Mouse (Mus musculus): ENCODE results near the gene Kcnh8. TPM values are rescaled to one million over a fixed set of nuclear protein-coding genes. Genes with fewer than 3 reads are reported as not detected.

Gene Kcnh8
- total and polyA plus RNA-seq, 3 experiments, result not detected

GRCm38 (mm10) chr17:52788151-52788550, 185.6 kb downstream of the Kcnh8 start:
- Histone ChIP-seq H3K9me3 (replicated peaks) (peaks cover 5% of the 10 kb centered on the region; the same call in 1 of the 2 replicates), H3K36me3 (replicated peaks) (no peaks in the 10 kb centered on the region), H3K4me3 (ENCODE audit: low read depth, low read length) (no peak overlapping the region), H3K4me1 (ENCODE audit: insufficient read depth, low read depth, low read length) (no peaks in the 10 kb centered on the region), H3K27me3 (ENCODE audit: insufficient read depth, low read length) (no peaks in the 10 kb centered on the region)
- ATAC-seq (ENCODE audit: extremely low read depth, insufficient number of reproducible peaks, low FRiP score, poor library complexity, severe bottlenecking), result no peak
- DNase-seq (ENCODE audit: low spot score), result no peak
- no peak for TF ChIP-seq CTCF (IDR thresholded peaks at IDR 0.05; ENCODE audit: low read depth, low read length)
- TF ChIP-seq TAL1 (conservative IDR thresholded peaks at IDR 0.05; ENCODE audit: low read depth, low read length), result no peak
- no peak for TF ChIP-seq GATA2 (IDR thresholded peaks at IDR 0.05; ENCODE audit: borderline replicate concordance, low read depth, low read length)
- no peak for TF ChIP-seq GATA1 (IDR thresholded peaks at IDR 0.05; ENCODE audit: borderline replicate concordance, low read length)
- no peak for TF ChIP-seq POLR2AphosphoS5 (IDR thresholded peaks at IDR 0.05; ENCODE audit: insufficient replicate concordance, low read depth, low read length)

- Histone ChIP-seq H3K27me3 (ENCODE audit: insufficient read depth, low read length) (no peaks in the 10 kb centered on the region), H3K36me3 (replicated peaks) (no peaks in the 10 kb centered on the region), H3K4me1 (ENCODE audit: insufficient read depth, low read depth, low read length) (no peaks in the 10 kb centered on the region), H3K9me3 (replicated peaks) (peaks cover 5% of the 10 kb centered on the region), H3K4me3 (ENCODE audit: low read depth, low read length) (no peak overlapping the region)
- DNase-seq (ENCODE audit: low spot score), result no peak
- ATAC-seq (ENCODE audit: extremely low read depth, insufficient number of reproducible peaks, low FRiP score, poor library complexity, severe bottlenecking), result no peak
- TF ChIP-seq GATA1 (IDR thresholded peaks at IDR 0.05; ENCODE audit: borderline replicate concordance, low read length), result no peak
- no peak for TF ChIP-seq POLR2AphosphoS5 (IDR thresholded peaks at IDR 0.05; ENCODE audit: insufficient replicate concordance, low read depth, low read length)
- no peak for TF ChIP-seq TAL1 (conservative IDR thresholded peaks at IDR 0.05; ENCODE audit: low read depth, low read length)
- no peak for TF ChIP-seq GATA2 (IDR thresholded peaks at IDR 0.05; ENCODE audit: borderline replicate concordance, low read depth, low read length)
- TF ChIP-seq CTCF (IDR thresholded peaks at IDR 0.05; ENCODE audit: low read depth, low read length), result no peak
Observed at GRCm38 (mm10) chr17:52804463-52804862, 202.0 kb downstream of the Kcnh8 start.

GRCm38 (mm10) chr17:52810773-52811172, 208.3 kb downstream of the Kcnh8 start:
- no peak for DNase-seq (ENCODE audit: low spot score)
- Histone ChIP-seq H3K27me3 (ENCODE audit: insufficient read depth, low read length) (no peaks in the 10 kb centered on the region), H3K4me1 (ENCODE audit: insufficient read depth, low read depth, low read length) (no peaks in the 10 kb centered on the region), H3K9me3 (replicated peaks) (peaks cover 7% of the 10 kb centered on the region), H3K4me3 (ENCODE audit: low read depth, low read length) (no peak overlapping the region), H3K36me3 (replicated peaks) (no peaks in the 10 kb centered on the region)
- TF ChIP-seq CTCF (IDR thresholded peaks at IDR 0.05; ENCODE audit: low read depth, low read length), result no peak
- no peak for TF ChIP-seq GATA2 (IDR thresholded peaks at IDR 0.05; ENCODE audit: borderline replicate concordance, low read depth, low read length)
- no peak for TF ChIP-seq TAL1 (conservative IDR thresholded peaks at IDR 0.05; ENCODE audit: low read depth, low read length)
- no peak for TF ChIP-seq GATA1 (IDR thresholded peaks at IDR 0.05; ENCODE audit: borderline replicate concordance, low read length)
- TF ChIP-seq POLR2AphosphoS5 (IDR thresholded peaks at IDR 0.05; ENCODE audit: insufficient replicate concordance, low read depth, low read length), result no peak
- no peak for ATAC-seq (ENCODE audit: extremely low read depth, insufficient number of reproducible peaks, low FRiP score, poor library complexity, severe bottlenecking)

- no peaks in the 10 kb centered on the region for H3K27me3 ChIP-seq (ENCODE audit: insufficient read depth, low read length)
- TF ChIP-seq GATA1 (IDR thresholded peaks at IDR 0.05; ENCODE audit: borderline replicate concordance, low read length) (no peak), CTCF (IDR thresholded peaks at IDR 0.05; ENCODE audit: low read depth, low read length) (no peak), POLR2AphosphoS5 (IDR thresholded peaks at IDR 0.05; ENCODE audit: insufficient replicate concordance, low read depth, low read length) (no peak), TAL1 (conservative IDR thresholded peaks at IDR 0.05; ENCODE audit: low read depth, low read length) (no peak), GATA2 (IDR thresholded peaks at IDR 0.05; ENCODE audit: borderline replicate concordance, low read depth, low read length) (no peak)
- H3K4me3 ChIP-seq (ENCODE audit: low read depth, low read length), result no peak overlapping the region
- no peaks in the 10 kb centered on the region for H3K36me3 ChIP-seq (replicated peaks)
- ATAC-seq (ENCODE audit: extremely low read depth, insufficient number of reproducible peaks, low FRiP score, poor library complexity, severe bottlenecking) (no peak), DNase-seq (ENCODE audit: low spot score) (no peak)
- H3K4me1 ChIP-seq (ENCODE audit: insufficient read depth, low read depth, low read length), result no peaks in the 10 kb centered on the region
- peaks cover 18% of the 10 kb centered on the region for H3K9me3 ChIP-seq (replicated peaks)
Observed at GRCm38 (mm10) chr17:52819007-52819406, 216.5 kb downstream of the Kcnh8 start.

- ATAC-seq (ENCODE audit: extremely low read depth, insufficient number of reproducible peaks, low FRiP score, poor library complexity, severe bottlenecking) (no peak), DNase-seq (ENCODE audit: low spot score) (no peak)
- no peaks in the 10 kb centered on the region for H3K36me3 ChIP-seq (replicated peaks)
Observed at GRCm38 (mm10) chr17:52829678-52830077, 227.2 kb downstream of the Kcnh8 start.

GRCm38 (mm10) chr17:52873195-52873594, 270.7 kb downstream of the Kcnh8 start:
- ATAC-seq (ENCODE audit: extremely low read depth, insufficient number of reproducible peaks, low FRiP score, poor library complexity, severe bottlenecking), result no peak
- no peaks in the 10 kb centered on the region for H3K27me3 ChIP-seq (ENCODE audit: insufficient read depth, low read length)
- TF ChIP-seq TAL1 (conservative IDR thresholded peaks at IDR 0.05; ENCODE audit: low read depth, low read length), result no peak
- no peak for TF ChIP-seq GATA1 (IDR thresholded peaks at IDR 0.05; ENCODE audit: borderline replicate concordance, low read length)
- TF ChIP-seq POLR2AphosphoS5 (IDR thresholded peaks at IDR 0.05; ENCODE audit: insufficient replicate concordance, low read depth, low read length), result no peak
- no peak for TF ChIP-seq GATA2 (IDR thresholded peaks at IDR 0.05; ENCODE audit: borderline replicate concordance, low read depth, low read length)
- no peak for TF ChIP-seq CTCF (IDR thresholded peaks at IDR 0.05; ENCODE audit: low read depth, low read length)

More at GRCm38 (mm10) chr17:52829678-52830077, 227.2 kb downstream of the Kcnh8 start:
- Histone ChIP-seq H3K4me1 (ENCODE audit: insufficient read depth, low read depth, low read length) (no peaks in the 10 kb centered on the region), H3K27me3 (ENCODE audit: insufficient read depth, low read length) (no peaks in the 10 kb centered on the region), H3K9me3 (replicated peaks) (no peaks in the 10 kb centered on the region; the same call in none of the 2 replicates), H3K4me3 (ENCODE audit: low read depth, low read length) (no peak overlapping the region)
- no peak for TF ChIP-seq CTCF (IDR thresholded peaks at IDR 0.05; ENCODE audit: low read depth, low read length)
- no peak for TF ChIP-seq GATA1 (IDR thresholded peaks at IDR 0.05; ENCODE audit: borderline replicate concordance, low read length)
- no peak for TF ChIP-seq TAL1 (conservative IDR thresholded peaks at IDR 0.05; ENCODE audit: low read depth, low read length)
- no peak for TF ChIP-seq GATA2 (IDR thresholded peaks at IDR 0.05; ENCODE audit: borderline replicate concordance, low read depth, low read length)
- TF ChIP-seq POLR2AphosphoS5 (IDR thresholded peaks at IDR 0.05; ENCODE audit: insufficient replicate concordance, low read depth, low read length), result no peak

More at GRCm38 (mm10) chr17:52873195-52873594, 270.7 kb downstream of the Kcnh8 start:
- Histone ChIP-seq H3K9me3 (replicated peaks) (peaks cover 2% of the 10 kb centered on the region), H3K4me3 (ENCODE audit: low read depth, low read length) (no peak overlapping the region), H3K36me3 (replicated peaks) (no peaks in the 10 kb centered on the region), H3K4me1 (ENCODE audit: insufficient read depth, low read depth, low read length) (no peaks in the 10 kb centered on the region)
- no peak for DNase-seq (ENCODE audit: low spot score)
